Mouse (Mus musculus) megakaryocyte-erythroid progenitor cell, adult 5-6 weeks (primary cell): Measurements from ENCODE around the gene Fcamr. TPM values are rescaled to one million over a fixed set of nuclear protein-coding genes. Genes with fewer than 3 reads are reported as not detected.
A peak's percentile ranks its signal among the peaks of the same experiment; 100 is the strongest.

Experiments used
- ATAC-seq: replicated peaks from 2 replicates; pipeline ENCODE4 v1.8.0; 2016; ENCODE audit warnings: mild to moderate bottlenecking, inconsistent platforms; ENCODE audit not compliant: severe bottlenecking, poor library complexity, low FRiP score, low TSS enrichment
- total RNA-seq, 2 experiments: library from RNA; stranded (forward) in 1 of 2; stranded (reverse) in 1 of 2; fragments of 200-1000, 215-1000 nt in 1 of 2; fragments of >200 nt in 1 of 2; fragmentation: Nextera tagmentation in 1 of 2; gene quantifications; 2 replicates each; pipeline ENCODE4 v1.2.3; 2014 to 2017

Fcamr gene
- total RNA-seq, 2 experiments from 2014 or later = not detected

- ATAC-seq = no peak
Measured at GRCm38 (mm10) chr1:130798551-130798950, 2.2 kb upstream of the Fcamr start.

GRCm38 (mm10) chr1:130799399-130799798 lies 1.3 kb upstream of the Fcamr start:
- ATAC-seq = no peak

GRCm38 (mm10) chr1:130801511-130801910 lies 809 bp downstream of the Fcamr start:
- ATAC-seq = no peak

- ATAC-seq = no peak
Measured at GRCm38 (mm10) chr1:130802976-130803375, 2.3 kb downstream of the Fcamr start.

- no peak for ATAC-seq
Measured at GRCm38 (mm10) chr1:130804279-130804678, 3.6 kb downstream of the Fcamr start.

GRCm38 (mm10) chr1:130810906-130811305 lies 10.2 kb downstream of the Fcamr start:
- no peak for ATAC-seq

GRCm38 (mm10) chr1:130811316-130811715 lies 10.6 kb downstream of the Fcamr start:
- ATAC-seq = no peak

- no peak for ATAC-seq
Measured at GRCm38 (mm10) chr1:130819737-130820136, 19.0 kb downstream of the Fcamr start.

GRCm38 (mm10) chr1:130820316-130821148 lies 19.8 kb downstream of the Fcamr start:
- no peak for ATAC-seq

- no peak for ATAC-seq
Measured at GRCm38 (mm10) chr1:130821149-130821471, 20.4 kb downstream of the Fcamr start.

GRCm38 (mm10) chr1:130821911-130822625 lies 21.4 kb downstream of the Fcamr start:
- no peak for ATAC-seq

- ATAC-seq = no peak
Measured at GRCm38 (mm10) chr1:130826448-130826847, 25.7 kb downstream of the Fcamr start, which contains the start of gene Pigr. Gene Pigr (plus strand): TSS chr1:130826684.

- ATAC-seq = no peak
Measured at GRCm38 (mm10) chr1:130828656-130829055, 28.0 kb downstream of the Fcamr start.

GRCm38 (mm10) chr1:130829906-130830830 lies 29.5 kb downstream of the Fcamr start:
- no peak for ATAC-seq

- no peak for ATAC-seq
Measured at GRCm38 (mm10) chr1:130832230-130833149, 31.8 kb downstream of the Fcamr start.

- ATAC-seq = no peak
Measured at GRCm38 (mm10) chr1:130835161-130835936, 34.6 kb downstream of the Fcamr start.

- ATAC-seq = peak; percentile 78
Measured at GRCm38 (mm10) chr1:130838288-130838687, 37.6 kb downstream of the Fcamr start.
